Mouse (Mus musculus) stomach, embryonic 15.5 days (tissue): ENCODE results near the gene Tacc2. TPM values are rescaled to one million over a fixed set of nuclear protein-coding genes. Genes with fewer than 3 reads are reported as not detected.

Source experiments
- ATAC-seq: fragments of 200-750 bp; cut with Nextera tagmentation; 2 replicates; pipeline ENCODE4 v1.8.0; 2017; ENCODE audit warnings: low read depth, moderate number of reproducible peaks, moderate TSS enrichment; ENCODE audit not compliant: insufficient read depth, low FRiP score
- H3K27ac ChIP-seq: fragments of 300-500 bp; sonication (generic); 2 replicates; pipeline ENCODE4 v1.5.1; 2015; ENCODE audit warnings: mild to moderate bottlenecking, inconsistent platforms
- H3K27me3 ChIP-seq: fragments of 300-500 bp; sonication (generic); replicated peaks from 2 replicates; pipeline ENCODE4 v1.6.1; 2015; ENCODE audit warnings: inconsistent platforms
- H3K36me3 ChIP-seq: fragments of 300-500 bp; sonication (generic); 2 replicates; pipeline ENCODE4 v1.6.1; 2015; ENCODE audit warnings: inconsistent platforms
- H3K4me1 ChIP-seq: fragments of 300-500 bp; sonication (generic); 2 replicates; pipeline ENCODE4 v1.6.1; 2015; ENCODE audit warnings: inconsistent platforms
- H3K4me2 ChIP-seq: fragments of 300-500 bp; sonication (generic); 2 replicates; pipeline ENCODE4 v1.6.1; 2015; ENCODE audit warnings: mild to moderate bottlenecking, inconsistent platforms
- H3K4me3 ChIP-seq: fragments of 300-500 bp; sonication (generic); replicated peaks from 2 replicates; pipeline ENCODE4 v1.5.1; 2015; ENCODE audit warnings: inconsistent platforms
- H3K9ac ChIP-seq: fragments of 300-500 bp; sonication (generic); 2 replicates; pipeline ENCODE4 v1.6.1; 2015; ENCODE audit warnings: inconsistent platforms
- H3K9me3 ChIP-seq: fragments of 300-500 bp; sonication (generic); 2 replicates; pipeline ENCODE4 v1.6.1; 2016; ENCODE audit warnings: inconsistent platforms
- WGBS: fragments of 180-500 bp; shearing (Covaris S2); methylation state at CpG from one replicate; pipeline ENCODE4 v1.1.7; 2015; 5-methylcytosine and 5-hydroxymethylcytosine counted together
- polyA plus RNA-seq: library from polyadenylated mRNA; unstranded; fragments of >200 nt; fragmentation: Nextera tagmentation; extraction: Ambion mirVana; gene quantifications from 2 replicates; pipeline ENCODE4 v1.2.1, GENCODE M21; 2015

Gene Tacc2
- polyA plus RNA-seq, 1 experiment from 2014 or later = 21.4 TPM

GRCm38 (mm10) chr7:130716989-130717388 is 139.8 kb downstream of the Tacc2 start:
- Histone ChIP-seq H3K4me3 (no peak overlapping the region), H3K4me2 (no peak overlapping the region), H3K36me3 (no peaks in the 10 kb centered on the region), H3K4me1 (peaks cover 9% of the 10 kb centered on the region), H3K27ac (no peak overlapping the region), H3K9me3 (no peaks in the 10 kb centered on the region), H3K27me3 (no peaks in the 10 kb centered on the region), H3K9ac (no peak overlapping the region)
- WGBS = 96% methylated on average over 6 of the region's 6 CpGs
- ATAC-seq = no peak

- H3K4me3 ChIP-seq = no peak overlapping the region
- H3K36me3 ChIP-seq = no peaks in the 10 kb centered on the region
- peak overlapping the region; percentile 70 for H3K27ac ChIP-seq
- ATAC-seq = peak; percentile 33; the same call in 1 of the 2 replicates
- H3K4me2 ChIP-seq = peak overlapping the region; percentile 20; the same call in 1 of the 2 replicates
- H3K9me3 ChIP-seq = no peaks in the 10 kb centered on the region
- WGBS = 37% methylated on average over 16 of the region's 16 CpGs
- peaks cover 9% of the 10 kb centered on the region for H3K4me1 ChIP-seq
- H3K27me3 ChIP-seq = no peaks in the 10 kb centered on the region
- no peak overlapping the region for H3K9ac ChIP-seq
Measured at GRCm38 (mm10) chr7:130719931-130720598, 142.8 kb downstream of the Tacc2 start.

GRCm38 (mm10) chr7:130720646-130721335 is 143.6 kb downstream of the Tacc2 start:
- ATAC-seq = peak; percentile 43; the same call in 1 of the 2 replicates
- WGBS = 67% methylated on average over 9 of the region's 9 CpGs
- H3K9me3 ChIP-seq = no peaks in the 10 kb centered on the region
- H3K36me3 ChIP-seq = no peaks in the 10 kb centered on the region
- peak overlapping the region; percentile 70 for H3K27ac ChIP-seq
- H3K4me1 ChIP-seq = peaks cover 9% of the 10 kb centered on the region
- H3K4me3 ChIP-seq = no peak overlapping the region
- H3K27me3 ChIP-seq = no peaks in the 10 kb centered on the region
- no peak overlapping the region for H3K4me2 ChIP-seq
- H3K9ac ChIP-seq = no peak overlapping the region

DNA sequence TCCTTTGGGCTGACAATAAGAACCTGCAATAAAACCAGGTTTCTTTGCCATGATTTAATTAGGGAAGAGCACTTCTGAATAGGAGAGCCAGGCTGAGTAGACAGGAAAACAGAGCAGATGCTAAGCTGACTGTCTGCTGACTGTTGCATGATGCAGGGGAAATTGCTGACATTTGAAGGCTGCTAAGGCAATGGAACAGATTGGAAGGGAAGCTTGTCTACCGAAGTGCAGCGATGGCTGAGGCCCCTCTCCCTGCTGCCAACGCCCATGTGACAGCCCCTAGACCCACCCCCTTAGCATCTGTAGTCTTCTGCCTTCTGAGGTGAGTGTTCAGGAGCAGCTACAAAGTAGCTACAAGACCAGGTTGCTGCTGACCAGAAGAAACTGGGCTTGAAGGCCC is 148.9 kb downstream of the Tacc2 start:
- Histone ChIP-seq H3K4me2 (no peak overlapping the region), H3K27me3 (no peaks in the 10 kb centered on the region), H3K9ac (no peak overlapping the region), H3K9me3 (no peaks in the 10 kb centered on the region), H3K36me3 (peaks cover 10% of the 10 kb centered on the region), H3K4me3 (no peak overlapping the region), H3K4me1 (0 out of 2 replicates have a peak, but pooled peaks cover 6% of the 10 kb centered on the region), H3K27ac (no peak overlapping the region)
- no peak for ATAC-seq
- WGBS = 72% methylated on average over 3 of the region's 3 CpGs

- Histone ChIP-seq H3K27ac (peak overlapping the region; percentile 37), H3K4me3 (no peak overlapping the region), H3K27me3 (no peaks in the 10 kb centered on the region), H3K4me2 (no peak overlapping the region), H3K36me3 (peaks cover 10% of the 10 kb centered on the region), H3K9ac (no peak overlapping the region), H3K4me1 (0 out of 2 replicates have a peak, but pooled peaks cover 6% of the 10 kb centered on the region), H3K9me3 (no peaks in the 10 kb centered on the region)
- WGBS = 38% methylated on average over 8 of the region's 8 CpGs
- 0 out of 2 replicates have a peak, but pooled peaks have one; percentile 13 for ATAC-seq
Measured at GRCm38 (mm10) chr7:130726724-130727422, 149.6 kb downstream of the Tacc2 start.

DNA sequence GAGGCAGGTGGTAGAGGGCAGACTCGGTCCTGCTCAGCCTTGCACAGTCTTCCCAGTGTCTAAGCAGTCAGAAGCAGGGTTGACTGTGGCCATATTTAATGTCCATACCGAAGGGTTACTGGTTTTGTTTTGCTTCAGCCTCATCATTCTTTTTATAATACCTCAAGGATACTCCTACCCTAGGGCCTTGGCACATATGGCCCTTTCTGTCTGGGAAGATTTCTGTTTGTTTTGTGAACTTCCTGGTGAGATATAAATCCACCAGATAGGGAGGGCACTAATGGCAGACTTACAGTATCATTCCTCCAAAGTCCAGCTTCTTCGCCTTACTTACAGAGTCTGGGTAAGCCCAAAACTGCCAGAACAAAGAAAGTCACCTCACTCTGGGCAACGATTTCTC is 150.3 kb downstream of the Tacc2 start:
- ATAC-seq = no peak
- 0 out of 2 replicates have a peak, but pooled peaks cover 6% of the 10 kb centered on the region for H3K4me1 ChIP-seq
- no peak overlapping the region for H3K4me2 ChIP-seq
- H3K9me3 ChIP-seq = no peaks in the 10 kb centered on the region
- no peak overlapping the region for H3K9ac ChIP-seq
- 81% methylated on average over 4 of the region's 4 CpGs for WGBS
- H3K4me3 ChIP-seq = no peak overlapping the region
- no peaks in the 10 kb centered on the region for H3K27me3 ChIP-seq
- peaks cover 10% of the 10 kb centered on the region for H3K36me3 ChIP-seq
- peak overlapping the region; percentile 37; the same call in 1 of the 2 replicates for H3K27ac ChIP-seq

DNA sequence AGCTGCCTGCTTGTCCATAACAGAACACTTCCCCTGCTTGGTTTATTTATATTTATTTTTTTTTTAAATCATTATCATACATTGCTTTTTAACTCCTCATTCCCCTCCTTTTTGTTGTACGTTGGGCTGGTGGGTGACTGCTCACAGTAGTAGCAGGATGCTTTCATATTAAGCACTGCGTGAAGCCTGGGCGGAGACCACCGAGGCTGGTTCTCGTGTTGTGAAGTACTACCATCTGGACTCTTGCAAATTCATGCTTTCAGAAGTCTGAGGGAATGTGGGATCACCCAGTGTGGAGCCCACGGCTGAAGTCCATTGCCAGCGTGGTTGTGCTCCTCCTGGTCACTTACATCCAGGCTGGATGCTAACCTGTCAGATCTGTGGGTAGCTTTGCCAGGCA is 154.6 kb downstream of the Tacc2 start:
- H3K27ac ChIP-seq = no peak overlapping the region
- H3K9ac ChIP-seq = no peak overlapping the region
- no peaks in the 10 kb centered on the region for H3K27me3 ChIP-seq
- 0 out of 2 replicates have a peak, but pooled peaks cover 6% of the 10 kb centered on the region for H3K4me1 ChIP-seq
- H3K4me3 ChIP-seq = no peak overlapping the region
- peaks cover 22% of the 10 kb centered on the region for H3K36me3 ChIP-seq
- H3K4me2 ChIP-seq = no peak overlapping the region
- ATAC-seq = no peak
- no peaks in the 10 kb centered on the region for H3K9me3 ChIP-seq
- WGBS = 72% methylated on average over 7 of the region's 7 CpGs

DNA sequence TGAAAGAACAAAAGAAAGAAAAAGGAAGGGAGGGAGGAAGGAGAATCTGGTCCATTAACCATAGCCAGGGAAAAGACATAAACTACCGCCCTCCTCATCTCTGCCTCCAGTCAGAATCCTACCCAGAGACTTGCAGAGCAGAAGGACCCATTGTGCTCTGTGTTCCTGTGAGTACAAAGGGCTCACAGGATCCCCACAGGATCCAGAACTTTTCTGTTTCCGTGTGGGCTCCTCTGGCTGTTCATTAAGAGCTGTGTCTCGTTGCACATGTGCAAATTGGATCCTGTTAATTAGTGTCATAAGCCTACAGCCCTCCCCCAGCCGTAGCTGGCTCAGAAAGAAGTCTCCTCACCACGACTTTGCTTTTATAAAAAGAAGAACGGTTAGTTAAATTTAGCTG is 155.7 kb downstream of the Tacc2 start:
- ATAC-seq = no peak
- Histone ChIP-seq H3K9me3 (no peaks in the 10 kb centered on the region), H3K36me3 (peaks cover 32% of the 10 kb centered on the region), H3K4me3 (no peak overlapping the region), H3K9ac (no peak overlapping the region), H3K27me3 (no peaks in the 10 kb centered on the region), H3K4me1 (no peaks in the 10 kb centered on the region), H3K4me2 (no peak overlapping the region), H3K27ac (no peak overlapping the region)
- 80% methylated on average over 6 of the region's 6 CpGs for WGBS

DNA sequence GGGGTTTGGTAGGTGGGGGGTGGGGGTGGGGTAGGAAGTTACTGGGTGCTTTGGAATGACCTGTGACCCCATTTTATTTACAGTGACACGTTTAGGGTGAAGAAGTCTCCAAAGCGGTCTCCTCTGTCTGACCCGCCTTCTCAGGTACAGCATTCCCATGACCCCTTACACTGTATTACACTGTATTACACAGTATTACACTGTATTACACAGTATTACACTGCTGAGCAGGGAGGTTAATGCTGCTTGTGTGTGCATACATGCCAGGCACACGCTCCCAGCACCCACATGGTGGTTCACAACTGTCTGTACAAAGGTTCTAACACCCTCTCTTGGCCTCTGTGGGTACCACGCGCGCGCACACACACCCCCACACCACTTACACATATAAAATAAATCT is 156.2 kb downstream of the Tacc2 start:
- no peak overlapping the region for H3K4me2 ChIP-seq
- no peak overlapping the region for H3K9ac ChIP-seq
- no peak for ATAC-seq
- H3K9me3 ChIP-seq = no peaks in the 10 kb centered on the region
- no peaks in the 10 kb centered on the region for H3K27me3 ChIP-seq
- H3K36me3 ChIP-seq = peaks cover 32% of the 10 kb centered on the region
- H3K4me1 ChIP-seq = no peaks in the 10 kb centered on the region
- WGBS = 92% methylated on average over 8 of the region's 8 CpGs
- no peak overlapping the region for H3K27ac ChIP-seq
- H3K4me3 ChIP-seq = no peak overlapping the region

GRCm38 (mm10) chr7:130734195-130734787 is 157.1 kb downstream of the Tacc2 start:
- H3K27ac ChIP-seq = no peak overlapping the region
- no peaks in the 10 kb centered on the region for H3K27me3 ChIP-seq
- no peak for ATAC-seq
- H3K4me2 ChIP-seq = no peak overlapping the region
- H3K9ac ChIP-seq = no peak overlapping the region
- H3K36me3 ChIP-seq = peaks cover 27% of the 10 kb centered on the region
- H3K4me3 ChIP-seq = no peak overlapping the region
- H3K9me3 ChIP-seq = no peaks in the 10 kb centered on the region
- no peaks in the 10 kb centered on the region for H3K4me1 ChIP-seq
- WGBS = 87% methylated on average over 2 of the region's 2 CpGs

DNA sequence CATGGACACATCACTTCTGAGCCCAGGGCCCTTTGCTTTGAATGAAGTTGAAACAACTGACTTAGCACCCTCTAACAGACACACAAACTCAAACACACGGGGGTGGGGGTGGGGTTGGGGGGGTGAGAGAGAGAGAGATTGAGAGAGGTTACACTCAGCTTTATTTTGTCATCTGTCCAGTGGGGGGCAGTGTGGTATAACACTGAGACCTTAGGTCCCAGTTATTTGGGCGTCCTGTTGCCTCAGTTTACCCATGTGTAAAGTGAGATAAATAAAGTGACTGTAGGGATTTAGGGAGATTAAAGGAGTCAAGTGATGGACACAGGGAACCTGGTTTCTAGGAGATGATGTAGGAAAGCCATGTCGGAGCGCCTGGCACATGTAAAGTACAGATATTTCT is 163.9 kb downstream of the Tacc2 start:
- Histone ChIP-seq H3K4me2 (no peak overlapping the region), H3K4me1 (peaks cover 3% of the 10 kb centered on the region; the same call in 1 of the 2 replicates), H3K4me3 (no peak overlapping the region), H3K27ac (no peak overlapping the region), H3K27me3 (no peaks in the 10 kb centered on the region), H3K36me3 (peaks cover 49% of the 10 kb centered on the region), H3K9ac (no peak overlapping the region), H3K9me3 (no peaks in the 10 kb centered on the region)
- 80% methylated on average over 4 of the region's 4 CpGs for WGBS
- ATAC-seq = no peak
